Mouse (Mus musculus) splenic B cell, adult 2 months (primary cell): ENCODE measurements at regions not wholly inside any gene's neighbourhood (a gene's known extent, or its start where the extent isn't known, plus 50 kb on each side); places are given as distances from the start of the nearest gene placed in this dataset.

Source experiments
- DNase-seq: peaks from one replicate; pipeline ENCODE4 v3.0.0-alpha.2; 2011; ENCODE audit warnings: low read depth, low spot score
- H3K27me3 ChIP-seq: 2 replicates; pipeline ENCODE4 v1.6.1; 2012; ENCODE audit warnings: mild to moderate bottlenecking, low read length, moderate library complexity, mixed read lengths; ENCODE audit not compliant: control insufficient read depth, poor library complexity, insufficient read depth, severe bottlenecking
- H3K36me3 ChIP-seq: 2 replicates; pipeline ENCODE4 v1.6.1; 2012; ENCODE audit warnings: mild to moderate bottlenecking, low read length, moderate library complexity, mixed read lengths; ENCODE audit not compliant: control insufficient read depth, poor library complexity, insufficient read depth, severe bottlenecking

DNA sequence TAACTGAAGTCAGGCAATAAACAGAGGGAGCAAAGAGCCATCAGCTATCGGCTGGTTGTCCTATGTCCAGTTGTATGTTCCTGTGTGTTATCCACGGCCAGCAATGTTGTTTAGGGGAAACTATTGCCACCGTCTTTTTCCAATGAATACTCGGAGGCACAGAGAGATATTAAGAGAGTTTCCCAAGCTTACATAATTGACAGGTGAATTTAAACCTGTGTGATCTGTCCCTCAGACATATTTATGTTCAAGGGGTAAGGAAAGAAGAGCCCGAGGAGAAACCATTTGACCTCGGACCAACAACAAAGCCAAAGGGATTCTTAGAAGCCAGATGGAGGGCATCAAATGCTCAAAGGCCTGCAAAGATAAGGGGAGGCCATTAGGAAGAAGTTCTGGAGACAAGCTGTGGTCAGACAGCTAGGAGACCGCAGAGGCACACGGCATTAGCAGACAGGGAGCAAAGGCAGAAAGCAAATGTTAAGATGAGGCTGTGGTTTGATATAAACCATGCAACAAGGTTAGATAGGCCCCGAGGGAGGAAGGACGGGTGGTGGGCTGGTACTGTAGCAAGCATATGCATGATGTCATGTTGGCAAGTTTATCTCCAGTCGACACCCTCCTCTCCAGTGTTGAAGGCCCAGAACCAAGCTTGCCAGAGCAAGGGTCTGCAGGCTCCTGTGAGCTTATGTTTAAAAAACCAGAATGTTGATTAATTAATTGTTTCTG is 82.1 kb upstream of the Cpsf6 start:
- H3K36me3 ChIP-seq, result no peaks in the 10 kb centered on the region
- H3K27me3 ChIP-seq, result no peaks in the 10 kb centered on the region
- DNase-seq, result no peak

DNA sequence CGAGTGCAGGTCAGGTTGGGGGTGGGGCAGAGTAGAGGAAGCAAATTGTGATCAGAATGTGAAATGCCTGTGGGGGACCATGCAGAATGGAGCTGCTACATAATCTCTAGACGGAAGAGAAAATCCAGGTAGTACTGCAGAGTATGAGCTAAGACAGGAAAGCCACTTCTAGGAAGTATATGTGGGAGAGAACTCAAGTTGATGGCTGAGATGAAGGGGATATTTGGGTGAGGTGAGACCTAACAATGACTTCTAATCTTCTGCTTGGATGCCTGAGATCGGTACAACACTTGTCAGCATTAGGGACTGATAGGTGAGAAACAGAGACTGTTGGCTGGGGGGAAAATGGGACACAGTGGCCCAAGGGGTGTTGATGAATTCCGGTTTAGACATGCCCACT is 81.4 kb upstream of the Cpsf6 start:
- Histone ChIP-seq H3K36me3 (no peaks in the 10 kb centered on the region), H3K27me3 (no peaks in the 10 kb centered on the region)

DNA sequence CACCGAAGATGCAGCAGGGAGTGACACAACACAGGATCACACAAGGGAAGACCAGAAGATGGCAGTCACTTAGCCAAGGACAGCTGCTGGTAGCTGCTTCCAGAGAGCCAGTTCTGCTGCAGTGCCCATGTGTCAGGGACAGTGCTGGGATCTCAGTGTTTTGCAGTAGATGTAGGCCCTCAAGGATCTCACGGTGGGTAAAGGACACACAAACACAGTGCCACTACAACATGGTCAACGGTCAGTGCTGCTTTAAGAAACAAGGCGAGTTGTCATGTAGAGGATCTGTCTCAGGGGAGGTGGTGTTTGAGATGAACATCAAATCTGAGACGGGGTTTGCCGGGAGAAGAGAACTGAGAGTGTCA is 80.5 kb upstream of the Cpsf6 start:
- DNase-seq, result no peak

More for the DNA sequence above, 81.4 kb upstream of the Cpsf6 start:
- DNase-seq, result no peak

DNA sequence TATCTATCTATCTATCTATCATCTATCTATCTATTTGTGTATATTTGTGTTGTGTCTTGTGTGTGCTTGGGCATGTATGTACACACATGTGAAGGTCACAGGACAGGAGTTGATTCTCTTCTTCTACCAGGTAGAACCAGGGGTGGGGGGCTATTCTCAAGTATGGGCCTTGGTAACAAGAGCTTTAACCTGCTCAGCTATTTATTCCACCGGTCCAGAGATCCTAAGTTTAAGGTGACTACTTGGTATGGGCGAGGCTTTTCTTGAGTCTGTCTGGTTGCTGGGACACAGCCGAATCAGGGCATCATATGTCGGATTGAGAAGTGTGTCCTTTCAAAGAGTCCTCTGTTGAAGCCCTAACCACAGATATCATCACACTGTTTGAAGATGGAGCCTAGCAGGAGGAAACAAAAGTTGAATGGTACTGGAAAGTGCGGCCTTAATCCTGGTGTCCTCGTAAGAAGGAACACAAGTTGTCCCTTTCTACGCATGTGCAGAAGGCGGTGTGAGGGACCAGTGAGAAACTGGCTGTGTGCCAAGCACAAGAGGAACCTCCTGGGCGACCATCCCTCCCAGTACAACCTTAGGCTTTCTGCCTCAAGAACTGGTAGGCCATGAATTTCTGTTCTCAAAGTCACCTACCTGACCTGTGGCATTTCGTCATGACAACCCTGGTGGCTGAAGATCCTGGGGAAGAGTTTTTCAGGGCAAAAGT is 80.0 kb upstream of the Cpsf6 start:
- DNase-seq, result no peak
- Histone ChIP-seq H3K27me3 (no peaks in the 10 kb centered on the region), H3K36me3 (no peaks in the 10 kb centered on the region)

More for the DNA sequence above, 80.5 kb upstream of the Cpsf6 start:
- Histone ChIP-seq H3K36me3 (no peaks in the 10 kb centered on the region), H3K27me3 (no peaks in the 10 kb centered on the region)

DNA sequence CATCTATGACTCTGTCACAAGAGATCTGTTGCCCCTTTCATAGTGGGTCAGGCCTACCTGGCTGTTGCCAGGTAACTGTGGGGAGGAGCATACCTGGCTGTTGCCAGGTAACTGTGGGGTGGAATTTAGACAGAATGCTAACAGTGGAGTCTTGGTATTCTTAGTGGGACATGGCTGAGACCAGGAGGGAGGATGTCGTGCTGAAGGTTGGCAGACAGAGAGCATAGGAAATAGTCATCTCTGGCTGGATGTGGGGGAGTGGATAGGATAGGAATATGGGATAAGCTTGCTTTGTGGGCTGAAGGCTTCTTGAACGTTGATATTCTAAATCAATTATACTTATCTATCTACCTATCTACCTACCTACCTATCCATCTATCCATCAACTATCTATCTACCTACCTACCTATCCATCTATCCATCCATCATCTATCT is 79.2 kb upstream of the Cpsf6 start:
- H3K36me3 ChIP-seq, result no peaks in the 10 kb centered on the region
- no peak for DNase-seq
- H3K27me3 ChIP-seq, result no peaks in the 10 kb centered on the region

DNA sequence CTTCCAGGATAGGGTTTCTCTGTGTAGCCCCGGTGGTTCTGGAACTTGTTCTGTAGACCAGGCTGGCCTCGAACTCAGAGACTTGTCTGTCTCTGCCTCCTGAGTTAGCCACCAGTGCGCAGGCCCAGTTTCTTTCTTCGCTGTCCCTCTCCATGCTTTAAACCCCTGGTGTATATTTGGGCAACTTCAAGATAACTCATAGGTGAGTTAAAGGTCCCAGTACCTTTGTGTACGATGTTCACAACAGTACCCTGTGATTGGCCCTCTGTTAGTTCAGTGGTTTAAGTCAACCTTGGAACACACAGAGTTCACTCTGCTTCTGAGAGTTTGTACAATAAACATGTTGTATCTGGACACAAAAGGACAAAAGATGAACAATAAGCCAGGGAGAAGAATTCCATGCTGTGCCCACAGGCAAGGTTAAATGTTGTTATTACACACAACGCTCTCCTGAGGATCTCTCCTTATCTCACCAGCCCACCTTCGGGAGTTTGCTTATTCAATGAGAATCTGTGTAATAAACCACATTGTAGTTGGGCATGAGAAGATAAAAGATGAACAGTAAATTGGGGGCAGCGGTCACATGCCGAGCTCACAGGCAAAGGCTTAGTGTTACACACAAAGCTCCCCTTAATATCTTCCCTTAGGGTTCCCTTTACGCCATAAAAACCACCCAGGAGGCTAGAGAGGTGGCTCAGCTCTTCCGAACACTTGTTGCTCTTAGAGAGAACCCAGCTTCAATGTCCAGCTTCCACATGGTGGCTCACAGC is 78.6 kb upstream of the Cpsf6 start:
- no peak for DNase-seq
- Histone ChIP-seq H3K36me3 (no peaks in the 10 kb centered on the region), H3K27me3 (no peaks in the 10 kb centered on the region)

DNA sequence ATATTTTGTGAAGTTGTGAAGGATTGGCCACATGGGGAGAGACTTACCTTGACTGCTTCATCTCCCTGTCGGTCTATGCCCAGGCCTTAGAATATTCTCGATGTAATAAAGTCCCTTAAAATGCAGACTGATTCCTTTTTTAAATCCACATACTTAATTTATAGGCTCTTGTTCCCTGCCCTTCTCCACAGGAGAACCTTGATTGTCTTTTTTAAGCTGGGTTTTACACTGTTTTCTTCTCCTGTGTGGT is 77.8 kb upstream of the Cpsf6 start:
- no peaks in the 10 kb centered on the region for H3K27me3 ChIP-seq
- no peaks in the 10 kb centered on the region for H3K36me3 ChIP-seq
- DNase-seq, result no peak

DNA sequence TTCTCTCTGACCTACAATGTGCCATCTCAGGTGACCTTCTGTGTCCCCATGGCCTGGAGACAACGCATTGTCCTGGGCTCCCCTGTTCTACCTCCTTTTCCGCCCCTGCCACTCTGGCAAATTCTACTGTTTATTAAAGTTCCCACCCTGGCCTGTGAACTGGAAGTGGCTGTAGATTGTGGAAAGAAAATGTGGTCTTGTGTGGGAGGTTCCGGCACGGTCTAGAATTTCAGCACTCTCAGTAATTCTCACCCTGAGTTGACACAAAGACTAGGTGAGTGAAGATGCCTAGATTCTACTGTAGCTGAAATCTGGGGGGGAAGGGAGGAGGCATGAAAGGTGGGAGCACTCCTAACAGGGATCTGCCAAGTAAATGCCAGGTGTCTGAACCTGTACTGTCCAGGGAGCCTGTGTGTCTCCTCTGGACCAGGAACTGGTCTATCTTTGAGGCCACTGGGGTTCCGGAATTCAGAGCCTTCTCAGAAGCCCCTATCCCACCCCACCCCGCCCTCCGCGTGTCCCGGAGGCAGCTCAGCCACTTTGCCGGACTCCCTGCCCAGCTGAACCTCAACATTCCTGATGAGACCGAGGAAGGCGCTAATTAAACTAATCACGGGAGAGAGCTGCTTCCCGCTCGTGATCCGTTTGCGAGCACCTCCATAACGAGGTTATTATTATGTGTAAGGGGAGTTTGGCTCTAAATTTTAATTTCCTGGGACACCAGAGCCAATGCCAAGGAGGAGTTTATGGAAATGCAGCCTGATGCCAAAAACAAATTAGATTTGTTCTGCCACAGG is 77.3 kb upstream of the Cpsf6 start:
- no peak for DNase-seq
- no peaks in the 10 kb centered on the region for H3K27me3 ChIP-seq

DNA sequence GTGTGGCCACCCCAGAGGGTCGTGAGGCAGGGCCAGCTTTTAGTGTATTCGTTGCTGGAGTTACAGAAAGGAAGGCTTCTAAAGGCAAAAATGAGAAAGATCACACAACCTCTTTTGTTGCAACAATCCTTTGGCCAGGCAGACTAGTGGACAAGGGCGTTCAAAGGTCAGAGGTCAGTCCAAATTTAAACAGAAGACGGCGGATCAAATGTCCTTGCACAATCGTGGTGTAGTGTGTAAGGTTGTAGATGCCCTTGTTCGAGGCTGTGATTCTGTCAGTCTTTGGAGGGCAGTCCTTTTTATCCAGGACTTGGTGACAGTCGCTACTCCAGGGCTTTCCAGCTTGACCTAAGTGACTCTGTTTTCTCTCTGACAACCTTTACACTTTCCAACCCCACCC is 76.6 kb upstream of the Cpsf6 start:
- H3K27me3 ChIP-seq, result no peaks in the 10 kb centered on the region

More for the DNA sequence above, 77.3 kb upstream of the Cpsf6 start:
- no peaks in the 10 kb centered on the region for H3K36me3 ChIP-seq

DNA sequence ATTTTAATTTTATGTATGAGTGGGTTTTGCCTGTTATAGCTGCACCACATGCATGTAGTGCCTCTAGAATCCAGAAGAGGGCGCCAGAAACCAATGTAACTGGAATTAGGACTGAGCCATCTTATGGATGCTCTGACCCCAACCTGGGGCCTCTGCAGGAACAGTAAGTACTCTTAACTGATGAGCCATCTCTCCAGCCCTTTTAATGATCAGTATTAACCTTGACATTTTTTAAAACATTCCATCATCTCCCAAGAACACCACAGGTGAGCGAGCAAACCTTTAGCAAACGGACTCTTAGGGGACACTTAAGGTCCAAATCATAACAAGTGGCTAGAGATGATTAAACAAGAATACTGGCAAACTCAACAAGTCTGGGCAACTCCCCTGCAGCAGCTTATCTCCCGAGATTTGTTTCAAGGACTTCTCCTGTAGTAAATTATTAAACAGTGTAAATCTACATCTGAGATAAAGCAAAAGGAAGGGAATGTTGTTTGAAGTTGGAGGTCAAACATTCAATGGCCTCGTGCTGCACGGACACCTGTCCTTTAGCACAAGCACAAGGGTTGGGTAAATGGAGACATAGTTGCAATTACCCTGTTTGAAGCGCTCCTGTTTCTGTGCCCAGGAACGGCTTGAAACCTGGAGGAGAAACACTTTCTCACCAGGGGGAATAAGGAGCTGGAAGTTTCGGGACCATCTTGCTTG is 75.9 kb upstream of the Cpsf6 start:
- H3K36me3 ChIP-seq, result no peaks in the 10 kb centered on the region
- H3K27me3 ChIP-seq, result no peaks in the 10 kb centered on the region
- DNase-seq, result peak; percentile 84

More for the DNA sequence above, 76.6 kb upstream of the Cpsf6 start:
- no peak for DNase-seq
- H3K36me3 ChIP-seq, result no peaks in the 10 kb centered on the region

DNA sequence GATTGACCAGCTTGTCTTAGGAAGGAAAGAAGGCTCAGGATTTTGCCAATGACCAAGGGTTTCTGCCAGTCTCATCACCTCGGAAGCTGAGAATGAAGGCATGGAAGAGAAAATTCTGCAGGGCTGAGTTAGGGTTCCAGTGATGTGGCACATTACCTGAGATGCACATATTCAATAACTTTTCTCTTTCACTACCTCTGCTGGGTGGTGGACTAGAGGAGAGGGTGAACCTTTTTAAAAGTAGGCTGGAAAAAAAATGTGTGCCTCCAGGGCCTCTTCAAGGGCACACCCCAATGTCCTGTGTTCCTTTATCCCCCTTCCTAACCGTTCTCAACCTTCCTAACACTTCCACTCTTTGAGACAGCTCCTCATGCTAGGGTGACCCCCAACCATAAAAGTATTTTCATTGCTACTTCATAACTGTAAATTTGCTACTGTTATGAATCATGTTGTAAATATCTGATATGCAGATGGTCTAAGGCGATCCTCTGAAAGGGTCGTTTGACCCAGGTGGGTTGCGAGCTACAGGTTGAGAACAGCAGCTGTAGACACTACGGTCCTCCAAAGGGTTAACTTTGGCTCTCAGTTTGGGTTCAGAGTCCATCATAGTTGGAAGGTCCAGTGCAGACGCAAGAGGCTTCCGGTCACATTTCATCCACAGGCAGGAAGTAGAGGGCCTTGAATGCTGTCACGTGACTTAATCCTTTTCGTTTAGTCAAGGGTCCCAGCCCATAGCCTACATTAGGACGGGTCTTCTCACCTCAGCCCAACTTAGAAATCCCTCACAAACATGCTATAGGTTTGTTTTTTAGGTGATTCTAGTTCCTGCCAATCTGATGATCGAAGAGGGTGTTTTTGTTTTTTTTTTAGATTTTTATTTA is 75.1 kb upstream of the Cpsf6 start:
- H3K36me3 ChIP-seq, result no peaks in the 10 kb centered on the region
- no peaks in the 10 kb centered on the region for H3K27me3 ChIP-seq
- peak; percentile 13 for DNase-seq

DNA sequence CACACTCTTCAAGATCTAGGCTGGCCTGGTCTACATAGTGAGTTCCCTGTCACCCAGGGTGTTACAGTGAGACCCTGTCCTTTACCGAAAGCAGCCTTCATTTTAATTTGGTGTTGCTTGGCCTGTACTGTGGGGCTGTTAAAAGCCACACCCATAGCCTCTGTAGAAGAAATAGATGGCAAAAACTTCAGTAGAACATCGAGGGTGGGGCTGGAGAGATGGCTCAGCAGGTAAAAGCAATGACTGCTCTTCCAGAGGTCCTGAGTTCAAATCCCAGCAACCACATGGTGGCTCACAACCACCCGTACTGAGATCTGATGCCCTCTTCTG is 74.3 kb upstream of the Cpsf6 start:
- H3K27me3 ChIP-seq, result no peaks in the 10 kb centered on the region

DNA sequence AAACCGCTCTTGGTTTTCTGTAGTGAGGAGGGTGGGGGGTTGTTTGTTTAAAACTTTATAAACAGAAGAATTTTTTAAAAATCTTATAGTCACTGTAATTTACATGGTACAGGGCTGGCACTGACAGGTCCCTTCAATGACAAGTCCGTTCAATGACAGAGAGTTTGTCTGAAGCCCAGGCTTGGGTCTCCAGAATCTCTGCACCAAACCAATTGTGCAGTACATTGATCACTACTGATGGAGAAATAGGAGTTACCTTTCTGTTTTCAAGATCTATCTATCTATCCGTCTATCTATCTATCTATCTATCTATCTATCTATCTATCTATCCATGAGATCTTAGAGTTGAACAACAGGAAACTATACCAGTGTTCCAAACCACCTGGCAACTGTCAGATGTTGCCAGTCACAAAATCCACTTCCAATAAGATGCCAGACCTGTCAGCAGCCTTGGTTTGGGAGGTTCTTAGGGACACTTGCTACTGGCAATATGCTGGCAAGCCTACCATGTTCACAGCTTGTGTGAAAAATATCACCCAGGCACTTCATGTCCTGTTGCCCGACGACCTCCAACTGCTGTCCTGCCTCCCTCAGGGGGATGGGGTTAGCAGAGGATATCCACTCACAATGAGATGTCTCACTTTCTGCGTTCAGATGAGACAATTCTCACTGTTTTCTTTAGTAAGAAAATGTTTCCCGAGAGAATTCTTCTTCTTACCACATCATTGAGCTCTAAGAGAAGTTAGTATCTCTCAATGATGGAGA is 73.8 kb upstream of the Cpsf6 start:
- no peak for DNase-seq
- Histone ChIP-seq H3K27me3 (no peaks in the 10 kb centered on the region), H3K36me3 (no peaks in the 10 kb centered on the region)

More for the DNA sequence above, 74.3 kb upstream of the Cpsf6 start:
- DNase-seq, result no peak
- H3K36me3 ChIP-seq, result no peaks in the 10 kb centered on the region
